Mouse (Mus musculus): ENCODE measurements at regions not wholly inside any gene's neighbourhood (a gene's known extent, or its start where the extent isn't known, plus 50 kb on each side); places are given as distances from the start of the nearest gene placed in this dataset.

- WGBS = 76% methylated on average over 4 of the region's 4 CpGs
- no peak overlapping the region for H3K27ac ChIP-seq (replicated peaks; ENCODE audit: low read depth, low read length)
Measured at GRCm38 (mm10) chr10:45784575-45784974, 206.9 kb downstream of the Hace1 start.

GRCm38 (mm10) chr10:45788356-45788755 lies 210.7 kb downstream of the Hace1 start:
- Histone ChIP-seq H3K9me3 (ENCODE audit: control insufficient read depth, low read length) (no peaks in the 10 kb centered on the region), H3K27me3 (ENCODE audit: control insufficient read depth, insufficient read depth, low read length) (no peaks in the 10 kb centered on the region), H3K4me3 (replicated peaks; ENCODE audit: low read length) (no peak overlapping the region), H3K27ac (replicated peaks; ENCODE audit: low read depth, low read length) (no peak overlapping the region), H3K9ac (ENCODE audit: low read depth, low read length, severe bottlenecking) (no peak overlapping the region), H3K4me1 (ENCODE audit: control insufficient read depth, insufficient read depth, low read length) (no peaks in the 10 kb centered on the region), H3K4me2 (replicated peaks; ENCODE audit: low read depth, low read length, severe bottlenecking) (no peak overlapping the region), H3K36me3 (ENCODE audit: control insufficient read depth, insufficient read depth, low read length) (no peaks in the 10 kb centered on the region)
- WGBS = 74% methylated on average over 1 of the region's 1 CpGs
- DNase-seq (ENCODE audit: low spot score) (no peak), ATAC-seq (ENCODE audit: low FRiP score, low read depth) (no peak)
- TF ChIP-seq POLR2A (IDR thresholded peaks at IDR 0.05; ENCODE audit: borderline replicate concordance, extremely low read depth, insufficient read depth, insufficient read length) = no peak

More at GRCm38 (mm10) chr10:45784575-45784974, 206.9 kb downstream of the Hace1 start:
- Histone ChIP-seq H3K9ac (ENCODE audit: low read depth, low read length, severe bottlenecking) (no peak overlapping the region), H3K9me3 (ENCODE audit: control insufficient read depth, low read length) (no peaks in the 10 kb centered on the region), H3K4me1 (ENCODE audit: control insufficient read depth, insufficient read depth, low read length) (peaks cover 11% of the 10 kb centered on the region; the same call in 1 of the 2 replicates), H3K27me3 (ENCODE audit: control insufficient read depth, insufficient read depth, low read length) (no peaks in the 10 kb centered on the region), H3K4me2 (replicated peaks; ENCODE audit: low read depth, low read length, severe bottlenecking) (no peak overlapping the region), H3K36me3 (ENCODE audit: control insufficient read depth, insufficient read depth, low read length) (no peaks in the 10 kb centered on the region), H3K4me3 (replicated peaks; ENCODE audit: low read length) (no peak overlapping the region)
- TF ChIP-seq POLR2A (IDR thresholded peaks at IDR 0.05; ENCODE audit: borderline replicate concordance, extremely low read depth, insufficient read depth, insufficient read length) = no peak
- DNase-seq (ENCODE audit: low spot score) (no peak), ATAC-seq (ENCODE audit: low FRiP score, low read depth) (no peak)

- Histone ChIP-seq H3K36me3 (ENCODE audit: control insufficient read depth, insufficient read depth, low read length) (no peaks in the 10 kb centered on the region), H3K4me3 (replicated peaks; ENCODE audit: low read length) (no peak overlapping the region), H3K9me3 (ENCODE audit: control insufficient read depth, low read length) (no peaks in the 10 kb centered on the region), H3K27me3 (ENCODE audit: control insufficient read depth, insufficient read depth, low read length) (no peaks in the 10 kb centered on the region), H3K4me2 (replicated peaks; ENCODE audit: low read depth, low read length, severe bottlenecking) (no peak overlapping the region), H3K27ac (replicated peaks; ENCODE audit: low read depth, low read length) (no peak overlapping the region), H3K4me1 (ENCODE audit: control insufficient read depth, insufficient read depth, low read length) (no peaks in the 10 kb centered on the region), H3K9ac (ENCODE audit: low read depth, low read length, severe bottlenecking) (no peak overlapping the region)
- TF ChIP-seq POLR2A (IDR thresholded peaks at IDR 0.05; ENCODE audit: borderline replicate concordance, extremely low read depth, insufficient read depth, insufficient read length) = no peak
- ATAC-seq (ENCODE audit: low FRiP score, low read depth) (no peak), DNase-seq (ENCODE audit: low spot score) (no peak)
- 85% methylated on average over 2 of the region's 2 CpGs for WGBS
Measured at GRCm38 (mm10) chr10:45795582-45795981, 218.0 kb downstream of the Hace1 start.

GRCm38 (mm10) chr10:45800070-45800851 lies 222.6 kb downstream of the Hace1 start:
- Histone ChIP-seq H3K9ac (ENCODE audit: low read depth, low read length, severe bottlenecking) (no peak overlapping the region), H3K9me3 (ENCODE audit: control insufficient read depth, low read length) (no peaks in the 10 kb centered on the region), H3K27me3 (ENCODE audit: control insufficient read depth, insufficient read depth, low read length) (no peaks in the 10 kb centered on the region), H3K36me3 (ENCODE audit: control insufficient read depth, insufficient read depth, low read length) (no peaks in the 10 kb centered on the region), H3K4me1 (ENCODE audit: control insufficient read depth, insufficient read depth, low read length) (0 out of 2 replicates have a peak, but pooled peaks cover 4% of the 10 kb centered on the region), H3K4me3 (replicated peaks; ENCODE audit: low read length) (no peak overlapping the region), H3K4me2 (replicated peaks; ENCODE audit: low read depth, low read length, severe bottlenecking) (no peak overlapping the region), H3K27ac (replicated peaks; ENCODE audit: low read depth, low read length) (no peak overlapping the region)
- peak; percentile 57 for DNase-seq (ENCODE audit: low spot score)
- no peak for TF ChIP-seq POLR2A (IDR thresholded peaks at IDR 0.05; ENCODE audit: borderline replicate concordance, extremely low read depth, insufficient read depth, insufficient read length)
- WGBS = 39% methylated on average over 12 of the region's 12 CpGs
- ATAC-seq (ENCODE audit: low FRiP score, low read depth) = no peak

GRCm38 (mm10) chr10:45801463-45801862 lies 223.8 kb downstream of the Hace1 start:
- WGBS = 45% methylated on average over 1 of the region's 1 CpGs
- TF ChIP-seq POLR2A (IDR thresholded peaks at IDR 0.05; ENCODE audit: borderline replicate concordance, extremely low read depth, insufficient read depth, insufficient read length) = no peak
- H3K4me1 ChIP-seq (ENCODE audit: control insufficient read depth, insufficient read depth, low read length) = peaks cover 8% of the 10 kb centered on the region; the same call in 1 of the 2 replicates

More at GRCm38 (mm10) chr10:45801463-45801862, 223.8 kb downstream of the Hace1 start:
- no peak overlapping the region for H3K9ac ChIP-seq (ENCODE audit: low read depth, low read length, severe bottlenecking)
- H3K27ac ChIP-seq (replicated peaks; ENCODE audit: low read depth, low read length) = no peak overlapping the region
- DNase-seq (ENCODE audit: low spot score) = no peak
- H3K9me3 ChIP-seq (ENCODE audit: control insufficient read depth, low read length) = no peaks in the 10 kb centered on the region
- no peak overlapping the region for H3K4me2 ChIP-seq (replicated peaks; ENCODE audit: low read depth, low read length, severe bottlenecking)
- H3K27me3 ChIP-seq (ENCODE audit: control insufficient read depth, insufficient read depth, low read length) = no peaks in the 10 kb centered on the region
- ATAC-seq (ENCODE audit: low FRiP score, low read depth) = no peak
- H3K4me3 ChIP-seq (replicated peaks; ENCODE audit: low read length) = no peak overlapping the region
- no peaks in the 10 kb centered on the region for H3K36me3 ChIP-seq (ENCODE audit: control insufficient read depth, insufficient read depth, low read length)
